Mouse (Mus musculus) ES-E14 (cell line): ENCODE data around the gene Gm1604a.
"Not testable (repeated sequence)": the region's sequence is repeated elsewhere in the genome, so short reads cannot be mapped to it uniquely, and the experiment has no call there.

Experiments
- HCFC1 ChIP-seq: IDR thresholded peaks from 2 replicates; pipeline ENCODE4 v1.6.1; 2012; ENCODE audit warnings: low read length, inconsistent platforms, borderline replicate concordance; ENCODE audit not compliant: insufficient read depth
- MAFK ChIP-seq: IDR thresholded peaks from 2 replicates; pipeline ENCODE4 v1.6.1; 2014; ENCODE audit warnings: mild to moderate bottlenecking, low read depth, low read length, inconsistent platforms; ENCODE audit not compliant: insufficient read depth

- TF ChIP-seq HCFC1, MAFK: not testable (repeated sequence)
Measured at GRCm38 (mm10) chr17:7099096-7099495, 73.7 kb downstream of the Gm1604a start.
